ENCODE assay signal across 8 mouse cellular contexts in the genomic region with DNA sequence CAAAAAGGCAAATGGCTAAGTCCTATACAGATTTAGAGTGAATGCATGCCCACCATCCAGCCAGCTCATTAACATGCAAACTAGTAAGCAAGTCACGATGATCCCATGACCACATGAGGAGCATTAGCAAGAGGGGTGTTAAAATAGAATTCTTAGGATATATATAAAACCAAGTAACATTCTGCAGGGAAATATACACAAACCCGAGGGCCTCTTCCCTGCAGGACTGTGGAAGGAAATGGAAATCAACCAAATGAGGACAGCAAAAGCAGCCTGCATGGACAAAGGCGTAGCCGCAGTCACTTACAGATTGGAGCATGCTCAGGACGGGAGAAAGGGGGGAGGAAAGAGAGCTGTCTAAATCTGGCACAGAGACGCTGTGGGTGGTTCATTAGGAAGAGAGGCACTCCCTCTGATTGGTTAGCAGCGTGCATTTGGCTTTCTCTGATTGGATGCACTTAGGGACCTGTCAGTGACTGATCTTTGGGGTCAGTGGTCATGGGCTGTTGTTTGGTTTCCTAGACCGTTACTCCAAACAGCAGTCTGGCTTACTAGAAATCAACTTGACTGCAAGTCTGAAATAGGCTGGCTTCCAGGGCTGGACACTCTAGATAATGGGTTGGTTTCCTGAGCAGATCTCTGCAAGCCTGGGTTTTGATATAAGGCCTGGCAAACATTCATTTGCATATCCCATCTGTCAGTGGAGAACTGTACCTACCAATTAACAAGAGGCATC.
A peak's percentile ranks its signal among the peaks of the same experiment; 100 is the strongest.
DNase-seq lines count a peak whose midpoint lies in the region; ATAC-seq and TF ChIP-seq lines count a peak whose summit lies in the region.

No protein-coding gene starts in this region.

- H3K27me3 ChIP-seq in heart, adult 2 months (ENCODE audit: control insufficient read depth, insufficient read depth, low read length), result no peaks in the 10 kb centered on the region
- H3K27me3 ChIP-seq in intestine, embryonic 16.5 days (replicated peaks; ENCODE audit: control insufficient read depth, insufficient read depth, low read length), result no peaks in the 10 kb centered on the region
- H3K27me3 ChIP-seq in liver, embryonic 13.5 days, result no peaks in the 10 kb centered on the region
- no peaks in the 10 kb centered on the region for H3K27me3 ChIP-seq in midbrain, postnatal 0 days (ENCODE audit: insufficient read depth, low read length)

- no peak overlapping the region for H3K4me3 ChIP-seq in heart, adult 2 months
- H3K4me3 ChIP-seq in intestine, embryonic 16.5 days (ENCODE audit: low read length), result no peak overlapping the region
- no peak overlapping the region for H3K4me3 ChIP-seq in liver, embryonic 13.5 days (replicated peaks)
- H3K4me3 ChIP-seq in midbrain, postnatal 0 days (ENCODE audit: low read depth, low read length), result no peak overlapping the region

- H3K9me3 ChIP-seq in intestine, embryonic 16.5 days (ENCODE audit: control insufficient read depth, low read length), result no peaks in the 10 kb centered on the region
- no peaks in the 10 kb centered on the region for H3K9me3 ChIP-seq in liver, embryonic 13.5 days (replicated peaks)
- H3K9me3 ChIP-seq in midbrain, postnatal 0 days (ENCODE audit: low read length), result no peaks in the 10 kb centered on the region

- no peak overlapping the region for H3K9ac ChIP-seq in heart, adult 2 months (ENCODE audit: low read depth, low read length)
- no peak overlapping the region; the same call in 1 of the 2 replicates for H3K9ac ChIP-seq in intestine, embryonic 16.5 days (ENCODE audit: low read depth, low read length)
- no peak overlapping the region for H3K9ac ChIP-seq in liver, embryonic 13.5 days
- no peak overlapping the region for H3K9ac ChIP-seq in midbrain, postnatal 0 days (replicated peaks; ENCODE audit: low read length, poor library complexity, severe bottlenecking)

- DNase-seq in R1 (ENCODE audit: low read depth, low spot score), result peak; percentile 27
- DNase-seq in brain, embryonic 14.5 days (ENCODE audit: low read depth), result peak; percentile 91
- peak; percentile 20 to 48 for DNase-seq in heart, adult 2 months
- DNase-seq in liver, embryonic 13.5 days, result peak; percentile 29
- peak; percentile 84 for DNase-seq in midbrain, postnatal 0 days (ENCODE audit: low spot score)
- no peak for DNase-seq in natural killer cell, adult 2 months (ENCODE audit: low spot score in 2 of 2)
- no peak for DNase-seq in urinary bladder, postnatal 10 days (ENCODE audit: low spot score)

- H3K79me2 ChIP-seq in heart, adult 2 months (replicated peaks; ENCODE audit: control insufficient read depth, insufficient read depth, low read length), result no peaks in the 10 kb centered on the region

- H3K36me3 ChIP-seq in heart, adult 2 months (ENCODE audit: control insufficient read depth, insufficient read depth, low read length), result no peaks in the 10 kb centered on the region
- H3K36me3 ChIP-seq in intestine, embryonic 16.5 days (ENCODE audit: control insufficient read depth, insufficient read depth, low read length), result no peaks in the 10 kb centered on the region
- no peaks in the 10 kb centered on the region for H3K36me3 ChIP-seq in liver, embryonic 13.5 days
- no peaks in the 10 kb centered on the region for H3K36me3 ChIP-seq in midbrain, postnatal 0 days (ENCODE audit: insufficient read depth, low read length)

- H3K4me2 ChIP-seq in intestine, embryonic 16.5 days (ENCODE audit: low read depth, low read length), result no peak overlapping the region
- H3K4me2 ChIP-seq in liver, embryonic 13.5 days, result no peak overlapping the region
- no peak overlapping the region for H3K4me2 ChIP-seq in midbrain, postnatal 0 days (ENCODE audit: low read depth, low read length, poor library complexity, severe bottlenecking)

- TF ChIP-seq EP300 in heart, adult 2 months (IDR thresholded peaks at IDR 0.05; ENCODE audit: insufficient read depth, low read depth, low read length), result no peak

- ATAC-seq in intestine, embryonic 16.5 days, result peak; percentile 85
- peak; percentile 83 for ATAC-seq in liver, embryonic 13.5 days (ENCODE audit: low read depth)
- peak; percentile 80 for ATAC-seq in midbrain, postnatal 0 days (ENCODE audit: low FRiP score)

- H3K4me1 ChIP-seq in heart, adult 2 months (ENCODE audit: control insufficient read depth, insufficient read depth, low read length), result no peaks in the 10 kb centered on the region
- H3K4me1 ChIP-seq in intestine, embryonic 16.5 days (ENCODE audit: control insufficient read depth, insufficient read depth, low read length), result no peaks in the 10 kb centered on the region
- H3K4me1 ChIP-seq in liver, embryonic 13.5 days (replicated peaks), result peaks cover 10% of the 10 kb centered on the region; the same call in 1 of the 2 replicates
- H3K4me1 ChIP-seq in midbrain, postnatal 0 days (ENCODE audit: insufficient read depth, low read length), result peaks cover 4% of the 10 kb centered on the region; the same call in 1 of the 2 replicates

- H3K27ac ChIP-seq in heart, adult 2 months, result no peak overlapping the region
- H3K27ac ChIP-seq in intestine, embryonic 16.5 days (ENCODE audit: low read length), result 0 out of 2 replicates have a peak overlapping the region, but pooled peaks have one; percentile 19
- no peak overlapping the region for H3K27ac ChIP-seq in liver, embryonic 13.5 days
- H3K27ac ChIP-seq in midbrain, postnatal 0 days (ENCODE audit: low read depth, low read length), result no peak overlapping the region

- no peak for TF ChIP-seq CTCF in brain, embryonic 14.5 days (IDR thresholded peaks at IDR 0.05; ENCODE audit: borderline replicate concordance, extremely low read depth, insufficient read depth, insufficient read length)
- TF ChIP-seq CTCF in heart, adult 2 months (IDR thresholded peaks at IDR 0.05), result no peak
- TF ChIP-seq CTCF in midbrain, postnatal 0 days (IDR thresholded peaks at IDR 0.05), result no peak

- WGBS in heart, adult 2 months, result 11% methylated on average over 8 of the region's 8 CpGs
- 26% methylated on average over 8 of the region's 8 CpGs for WGBS in intestine, embryonic 16.5 days
- WGBS in liver, embryonic 13.5 days (ENCODE audit: insufficient replicate concordance), result 7% methylated on average over 8 of the region's 8 CpGs
- 19% methylated on average over 8 of the region's 8 CpGs for WGBS in midbrain, postnatal 0 days

- no peak for TF ChIP-seq POLR2A in brain, embryonic 14.5 days (IDR thresholded peaks at IDR 0.05; ENCODE audit: borderline replicate concordance, extremely low read depth, insufficient read depth, insufficient read length, poor library complexity, severe bottlenecking)
- no peak for TF ChIP-seq POLR2A in heart, adult 2 months (IDR thresholded peaks at IDR 0.05; ENCODE audit: insufficient read depth, low read depth, low read length)

- intact Hi-C loops in heart, adult 2 months (cut with DNase I), result loop anchor here (10.0 kb wide), 1 partner anchor 404 kb away; no protein-coding TSS in a partner anchor

Comparison
In these comparisons a context has a peak if more than half of its experiments do, and no peak if none do; other contexts are left out.
1. DNase-seq: peak in R1 (single experiment), brain, embryonic 14.5 days (single experiment), heart, adult 2 months (2 of 2), liver, embryonic 13.5 days (single experiment) and midbrain, postnatal 0 days (single experiment); none in natural killer cell, adult 2 months (0 of 2) and urinary bladder, postnatal 10 days (single experiment).
2. Peak in every context shown above with its lines, with median percentiles within 50 percentile points of each other: ATAC-seq.